In genomic region chr7:81219321-81219720, GRCm38 (mm10) we compare ENCODE assay signal across 25 mouse cellular contexts. TPM values are rescaled to one million over a fixed set of nuclear protein-coding genes. Genes with fewer than 3 reads are reported as not detected.
DNase-seq lines count a peak whose midpoint lies in the region; ATAC-seq and TF ChIP-seq lines count a peak whose summit lies in the region.
"Had no signal": no experiment of that assay in that cellular context is flagged by ENCODE, and none has a peak within 500 bp of the region (broad histone marks: within the 10 kb centered on the region; RNA-seq: fewer than 3 reads in every experiment).

No protein-coding gene starts in this region.

- TF ChIP-seq CTCF in heart, adult 2 months (IDR thresholded peaks at IDR 0.05): no peak

- no peak overlapping the region for H3K9ac ChIP-seq in heart, adult 2 months (ENCODE audit: low read depth, low read length)
- no peak overlapping the region for H3K9ac ChIP-seq in kidney, embryonic 15.5 days
- H3K9ac ChIP-seq: embryonic facial prominence, embryonic 13.5 days; forebrain, embryonic 12.5 days; heart, embryonic 12.5 days; lung, embryonic 14.5 days; midbrain, embryonic 12.5 days; neural tube, embryonic 15.5 days had no signal

- intact Hi-C loops in heart, adult 2 months (cut with DNase I): loop anchor here (5.0 kb wide), 1 partner anchor 83 kb away; no protein-coding TSS in a partner anchor

- TF ChIP-seq POLR2A in heart, adult 2 months (IDR thresholded peaks at IDR 0.05; ENCODE audit: insufficient read depth, low read depth, low read length): no peak

- H3K36me3 ChIP-seq in heart, adult 2 months (ENCODE audit: control insufficient read depth, insufficient read depth, low read length): peaks cover 3% of the 10 kb centered on the region; the same call in 1 of the 2 replicates
- no peaks in the 10 kb centered on the region for H3K36me3 ChIP-seq in kidney, embryonic 15.5 days
- H3K36me3 ChIP-seq: embryonic facial prominence, embryonic 13.5 days; forebrain, embryonic 12.5 days; heart, embryonic 12.5 days; hindbrain, embryonic 10.5 days; midbrain, embryonic 12.5 days; neural tube, embryonic 15.5 days had no signal

- no peak for TF ChIP-seq EP300 in heart, adult 2 months (IDR thresholded peaks at IDR 0.05; ENCODE audit: insufficient read depth, low read depth, low read length)

- no peaks in the 10 kb centered on the region for H3K27me3 ChIP-seq in heart, adult 2 months (ENCODE audit: control insufficient read depth, insufficient read depth, low read length)
- H3K27me3 ChIP-seq in kidney, embryonic 15.5 days: peaks cover 15% of the 10 kb centered on the region

- no peak for ATAC-seq in kidney, embryonic 15.5 days (replicated peaks; ENCODE audit: low FRiP score)
- ATAC-seq in CD4-positive, CD25-positive, alpha-beta regulatory T cell, adult 4 months: no peak
- ATAC-seq: hindbrain, embryonic 16.5 days had no signal

- H3K27ac ChIP-seq in heart, adult 2 months: no peak overlapping the region; the same call in 1 of the 2 replicates
- H3K27ac ChIP-seq in kidney, embryonic 15.5 days: 0 out of 2 replicates have a peak overlapping the region, but pooled peaks have one; percentile 1
- H3K27ac ChIP-seq: embryonic facial prominence, embryonic 13.5 days; forebrain, embryonic 12.5 days; hindbrain, embryonic 10.5 days; midbrain, embryonic 12.5 days; neural tube, embryonic 15.5 days had no signal

- H3K79me2 ChIP-seq in heart, adult 2 months (replicated peaks; ENCODE audit: control insufficient read depth, insufficient read depth, low read length): peaks cover 2% of the 10 kb centered on the region

- H3K9me3 ChIP-seq in kidney, embryonic 15.5 days (replicated peaks): no peaks in the 10 kb centered on the region
- H3K9me3 ChIP-seq: embryonic facial prominence, embryonic 13.5 days; forebrain, embryonic 12.5 days; heart, embryonic 12.5 days; hindbrain, embryonic 10.5 days; midbrain, embryonic 12.5 days; neural tube, embryonic 15.5 days had no signal

- peaks cover 7% of the 10 kb centered on the region for H3K4me1 ChIP-seq in heart, adult 2 months (ENCODE audit: control insufficient read depth, insufficient read depth, low read length)
- peaks cover 13% of the 10 kb centered on the region for H3K4me1 ChIP-seq in kidney, embryonic 15.5 days
- H3K4me1 ChIP-seq: forebrain, embryonic 12.5 days; midbrain, embryonic 12.5 days; neural tube, embryonic 15.5 days had no signal

- H3K4me2 ChIP-seq in kidney, embryonic 15.5 days: no peak overlapping the region
- H3K4me2 ChIP-seq: embryonic facial prominence, embryonic 13.5 days; forebrain, embryonic 12.5 days; heart, embryonic 12.5 days; lung, embryonic 14.5 days; midbrain, embryonic 12.5 days; neural tube, embryonic 15.5 days had no signal

- WGBS in heart, adult 2 months: 63% methylated on average over 7 of the region's 7 CpGs
- WGBS in kidney, embryonic 15.5 days: 47% methylated on average over 7 of the region's 7 CpGs

- peak; percentile 65 for DNase-seq in heart, adult 11 months
- no peak for DNase-seq in heart, adult 2 months
- DNase-seq in kidney, postnatal 10 days: no peak
- DNase-seq in R1 (ENCODE audit: low read depth, low spot score): peak; percentile 34
- DNase-seq in kidney, postnatal 25 days: peak; percentile 25 to 76
- DNase-seq in right cerebral cortex, adult 2 months (ENCODE audit: low spot score in 2 of 2): no peak
- DNase-seq: adrenal gland, adult 2 months; cerebellum, adult 18-20 months; cerebellum, postnatal 14 days; heart, postnatal 10 days; layer of hippocampus, adult 9-11 months; lung, embryonic 14.5 days; right cerebral cortex, adult 18-20 months; thymus, adult 2 months; thymus, postnatal 4 days had no signal

- H3K4me3 ChIP-seq in heart, adult 2 months: no peak overlapping the region
- H3K4me3 ChIP-seq in kidney, embryonic 15.5 days (replicated peaks): no peak overlapping the region
- H3K4me3 ChIP-seq: embryonic facial prominence, embryonic 13.5 days; erythroblast, embryonic 14.5 days; forebrain, embryonic 12.5 days; heart, embryonic 12.5 days; hindbrain, embryonic 10.5 days; midbrain, embryonic 12.5 days; neural tube, embryonic 15.5 days had no signal

RNA-seq across cellular contexts. Expression of gene Pde8a, which starts 5.9 kb away (rescaled TPM):
- 10 to 100 TPM; 12.2 to 13.0 TPM for total RNA-seq in heart, adult 2 months (2021)
- 7.8 and 13.6 TPM in 2 replicates for polyA plus RNA-seq in heart, adult 2 months (2012; rRNA removed)
- 5.7 and 6.2 TPM in 2 replicates for polyA plus RNA-seq in kidney, embryonic 15.5 days (2015; fragmentation: Nextera tagmentation; extraction: Ambion mirVana)
- polyA plus RNA-seq in CD4-positive, CD25-positive, alpha-beta regulatory T cell, adult 4 months (2017; shearing (Covaris generic)): 1 to 10 TPM; 1.9 to 2.4 TPM
- polyA plus RNA-seq: erythroblast, embryonic 14.5 days had no signal

Comparison
In these comparisons a context has a peak if more than half of its experiments do, and no peak if none do; other contexts are left out.
1. DNase-seq: peak in heart, adult 11 months (single experiment), R1 (single experiment) and kidney, postnatal 25 days (2 of 2); none in heart, adult 2 months (0 of 2), kidney, postnatal 10 days (single experiment) and right cerebral cortex, adult 2 months (0 of 2).